Mouse (Mus musculus): ENCODE data around the gene Vsnl1.

The Vsnl1 gene

GRCm38 (mm10) chr12:11436497-11437265 is at the start of gene Vsnl1:
Gene Vsnl1 (minus strand): TSS chr12:11436613.
- DNase-seq (ENCODE audit: low spot score), result no peak

DNA sequence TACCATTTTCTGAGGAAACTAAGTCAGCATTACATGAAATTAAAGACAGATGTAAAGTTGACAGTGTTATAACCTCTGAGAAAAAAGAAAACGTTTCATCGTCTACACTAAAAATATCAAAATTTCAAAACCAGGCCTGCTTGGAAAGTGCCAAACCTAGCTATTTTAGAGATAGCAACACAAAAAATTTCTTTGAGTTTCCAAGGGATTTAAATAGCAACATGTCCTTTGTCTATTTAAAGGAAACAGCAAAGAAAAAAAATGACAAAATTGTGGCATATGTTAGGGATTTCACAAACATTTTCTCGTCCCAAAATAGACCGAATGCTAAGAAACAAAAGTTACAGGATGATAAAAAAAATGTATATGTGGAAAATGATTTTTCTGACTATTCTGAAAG is 20.2 kb upstream of the Vsnl1 start:
- DNase-seq (ENCODE audit: low spot score), result no peak

DNA sequence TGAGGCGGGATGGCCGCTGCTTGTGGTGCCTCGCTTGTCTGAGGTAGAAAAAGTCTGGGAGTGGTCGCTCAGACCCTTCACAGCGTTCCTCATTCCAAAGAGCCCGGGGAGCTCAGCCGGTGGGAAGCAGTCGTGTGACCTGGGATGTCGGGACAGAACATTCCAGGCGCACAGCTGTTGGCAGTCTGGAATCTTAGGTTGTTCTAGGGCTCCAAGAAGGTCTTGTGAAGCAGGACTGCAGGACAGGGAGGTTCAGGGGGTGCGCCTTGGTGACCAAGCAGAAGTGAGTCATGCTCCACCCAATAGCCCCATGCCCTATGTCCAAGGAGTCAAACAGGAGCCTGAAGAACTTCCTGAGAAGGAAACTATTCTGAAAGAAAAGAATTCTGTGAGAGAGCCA is 19.8 kb upstream of the Vsnl1 start:
- no peak for DNase-seq (ENCODE audit: low spot score)

DNA sequence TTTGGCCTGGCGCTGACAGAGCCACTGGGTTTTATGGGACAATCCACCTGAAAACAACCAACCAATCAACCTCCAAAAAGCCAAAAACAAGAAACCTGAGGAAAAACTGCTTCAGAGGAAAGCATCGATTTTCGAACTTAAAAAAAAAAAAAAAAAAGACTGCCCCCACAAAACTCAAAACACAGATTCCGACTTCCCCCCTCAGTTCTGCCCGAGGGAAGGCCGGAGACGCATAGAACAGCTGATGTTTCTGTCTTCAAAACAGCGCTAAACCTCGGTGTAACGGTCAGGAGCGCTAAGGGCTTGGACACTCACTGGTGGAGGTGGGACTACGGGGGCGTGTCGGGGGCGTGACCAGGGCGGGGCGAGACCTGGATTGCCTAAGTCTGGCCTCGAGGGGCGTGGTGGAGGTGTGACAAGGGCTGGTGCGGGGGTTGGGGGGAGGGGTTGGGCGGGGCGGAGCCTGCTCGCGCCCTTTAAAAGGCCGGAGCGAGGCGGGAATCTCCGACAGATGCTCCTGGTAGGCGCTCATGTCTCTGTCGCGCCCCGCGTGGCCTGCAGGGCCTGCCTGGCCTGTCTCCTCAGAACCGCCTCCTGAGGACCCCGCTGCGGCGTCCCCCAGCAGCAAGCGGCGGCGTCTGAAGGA is 19.3 kb upstream of the Vsnl1 start, which contains the start of gene Rad51ap2:
Rad51ap2 (plus strand) TSS at position 531 of the 646 bp plus-strand sequence.
- no peak for DNase-seq (ENCODE audit: low spot score)

- no peak for DNase-seq (ENCODE audit: low spot score)
These were observed 17.7 kb upstream of the Vsnl1 start for GRCm38 (mm10) chr12:11454146-11454545.

- DNase-seq (ENCODE audit: low spot score), result no peak
These were observed 1.6 kb upstream of the Vsnl1 start for GRCm38 (mm10) chr12:11437907-11438447.

DNA sequence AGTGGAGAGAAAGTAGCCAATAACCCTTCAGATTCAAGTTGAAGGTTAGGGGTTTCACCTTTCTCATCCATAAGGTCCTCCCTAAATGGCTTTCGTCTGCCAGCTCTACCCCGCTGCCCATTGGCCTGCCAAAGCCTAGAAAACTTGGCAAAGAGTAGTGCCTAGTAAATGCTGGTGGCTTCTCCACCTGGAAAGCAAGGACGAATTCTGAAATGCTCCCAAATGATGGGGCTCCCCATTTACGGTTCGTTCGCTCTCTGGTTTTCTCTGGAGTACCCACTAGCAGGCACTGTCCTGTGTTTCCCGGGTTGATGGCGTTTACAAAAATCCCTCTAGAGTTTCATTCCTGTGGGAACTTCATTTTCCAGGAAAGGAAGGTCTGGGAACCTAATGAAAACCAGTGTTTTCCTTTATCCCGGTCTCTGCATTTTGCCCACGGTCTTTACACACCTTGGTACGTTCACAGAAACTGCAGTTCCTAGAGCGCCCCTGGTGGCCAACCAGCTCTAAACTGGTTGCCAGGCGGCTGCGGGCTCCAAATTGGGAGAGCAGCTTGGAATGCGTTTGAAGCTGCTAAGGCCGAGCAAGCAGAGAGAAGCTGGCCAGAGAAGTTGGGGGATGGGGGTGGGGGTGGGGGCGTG is 973 bp upstream of the Vsnl1 start:
- DNase-seq (ENCODE audit: low spot score), result no peak

DNA sequence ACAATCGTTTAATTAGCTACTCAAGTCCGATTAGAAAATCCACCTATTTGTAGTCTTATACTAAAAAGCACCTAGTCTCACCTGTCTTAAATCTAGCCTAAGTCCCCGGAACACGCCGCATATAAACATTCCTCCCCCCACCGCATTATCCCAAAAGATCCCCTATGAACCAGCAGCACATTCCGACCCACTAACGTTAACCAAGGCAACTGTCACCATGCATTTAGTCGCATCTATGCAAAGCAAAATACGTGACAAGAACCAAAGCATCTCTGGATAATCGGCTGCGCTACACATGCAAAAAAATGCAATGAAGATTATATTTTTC is 426 bp downstream of the Vsnl1 start:
- no peak for DNase-seq (ENCODE audit: low spot score)

DNA sequence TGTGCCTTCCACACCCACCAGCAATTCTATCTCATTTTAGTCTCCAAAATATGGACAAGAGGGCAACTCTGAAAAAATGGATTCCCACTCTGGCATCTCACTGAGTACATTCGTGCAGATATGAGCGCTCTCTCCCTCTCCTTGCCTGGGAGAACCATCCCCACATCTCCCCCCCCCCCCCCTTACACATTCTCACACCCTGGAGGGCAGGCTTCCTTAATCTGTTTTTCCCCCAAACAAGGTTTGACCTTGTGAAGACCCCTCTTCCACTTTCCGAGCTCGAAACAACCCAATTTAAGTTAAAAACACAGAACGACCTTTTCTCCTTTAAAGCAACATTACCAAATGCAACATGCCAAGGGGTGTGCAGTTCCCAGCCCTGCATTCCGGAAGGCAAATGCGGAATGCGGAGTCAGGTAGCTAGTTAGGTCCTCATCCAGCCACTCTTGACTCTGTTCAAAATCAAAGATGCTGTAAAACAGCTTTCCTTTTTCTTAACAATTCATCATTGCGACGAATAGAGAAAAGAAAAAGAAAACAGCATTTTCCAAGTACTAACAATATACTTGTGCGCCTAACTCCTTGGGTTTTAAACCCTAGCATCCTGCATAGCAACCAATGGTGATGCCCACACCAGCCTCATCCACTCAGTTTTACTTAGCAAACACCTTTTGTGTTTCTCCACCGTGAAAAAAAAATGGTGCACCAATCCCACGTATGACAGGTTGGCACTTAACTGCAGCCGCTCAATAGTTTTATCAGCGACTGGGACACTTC is 979 bp downstream of the Vsnl1 start:
- no peak for DNase-seq (ENCODE audit: low spot score)

DNA sequence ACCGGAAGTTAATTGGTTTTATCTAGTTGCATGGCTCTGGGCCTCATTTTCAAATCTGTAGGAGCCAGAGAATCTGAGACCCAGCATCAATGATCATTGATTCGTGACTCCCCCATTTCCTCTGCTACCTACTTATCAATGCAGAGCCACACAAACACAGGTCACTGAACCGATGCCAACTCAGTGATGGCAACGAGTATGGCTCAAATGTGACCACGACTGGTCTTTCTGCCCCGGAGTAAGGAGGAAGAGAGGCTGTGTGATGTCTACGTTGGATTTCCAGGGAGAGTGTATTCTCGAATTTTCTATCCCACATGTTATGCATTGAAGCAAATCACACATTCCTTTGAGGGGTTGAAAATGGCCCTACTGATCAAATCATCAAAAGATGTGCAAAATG is 2.0 kb downstream of the Vsnl1 start:
- no peak for DNase-seq (ENCODE audit: low spot score)

DNA sequence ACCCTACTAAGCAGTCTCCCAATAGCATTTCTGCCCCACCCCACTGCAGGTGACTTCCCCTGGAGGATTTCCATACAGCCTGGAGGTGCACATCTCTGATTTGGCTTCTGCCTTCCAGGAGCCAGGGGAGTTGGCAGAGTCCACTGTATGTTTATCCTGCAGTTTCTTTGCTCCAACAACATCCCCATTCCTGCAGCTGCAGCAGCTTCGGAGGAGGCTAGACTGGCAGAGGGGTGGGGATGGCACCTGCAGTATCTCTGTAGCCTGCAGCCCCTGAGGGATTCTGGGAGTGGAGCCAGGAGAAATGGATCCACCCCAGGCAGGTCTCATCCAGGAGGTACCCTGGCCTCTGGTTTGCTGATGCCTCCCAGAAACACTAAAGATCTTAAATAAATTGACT is 2.7 kb downstream of the Vsnl1 start:
- no peak for DNase-seq (ENCODE audit: low spot score)

DNA sequence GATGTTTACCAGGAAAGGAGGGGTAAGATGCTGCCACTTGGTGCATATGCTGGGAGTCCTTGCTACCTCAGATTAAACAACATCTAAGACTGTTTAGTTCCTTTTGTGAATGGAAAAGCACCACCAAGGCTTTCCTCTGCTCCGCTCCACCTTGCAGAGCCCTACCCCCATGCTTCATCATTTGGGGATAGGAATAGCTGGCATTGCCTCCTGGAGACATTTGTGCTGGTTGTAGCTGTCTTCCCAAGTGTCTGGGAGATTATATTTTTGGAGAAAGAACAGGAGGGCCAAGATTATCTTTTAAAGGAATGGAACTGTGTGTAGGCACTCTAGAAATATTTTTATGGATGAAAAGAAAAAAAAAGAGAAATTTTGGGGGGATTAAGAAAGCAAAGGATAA is 3.3 kb downstream of the Vsnl1 start:
- no peak for DNase-seq (ENCODE audit: low spot score)

DNA sequence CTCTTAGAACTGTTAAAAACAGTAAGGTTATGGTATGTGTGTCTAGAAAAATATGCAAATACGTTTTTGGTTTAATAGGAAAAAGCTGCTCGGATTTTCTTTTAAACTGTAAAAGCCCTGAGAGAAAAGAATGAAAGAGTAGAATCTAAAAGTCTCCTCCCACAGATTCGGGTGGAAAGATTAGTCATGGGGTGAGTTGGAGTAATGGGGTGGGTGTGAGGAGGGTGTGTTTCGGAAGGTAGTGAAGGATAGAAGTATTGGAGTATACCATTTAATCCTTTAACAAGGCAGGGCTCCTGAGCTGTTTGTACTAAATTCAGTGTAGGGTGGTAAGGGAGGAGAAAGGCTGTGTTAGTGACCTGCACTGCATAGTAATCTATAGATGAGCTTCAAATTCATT is 9.0 kb downstream of the Vsnl1 start:
- DNase-seq (ENCODE audit: low spot score), result no peak

GRCm38 (mm10) chr12:11418112-11418511 is 18.3 kb downstream of the Vsnl1 start:
- no peak for DNase-seq (ENCODE audit: low spot score)

DNA sequence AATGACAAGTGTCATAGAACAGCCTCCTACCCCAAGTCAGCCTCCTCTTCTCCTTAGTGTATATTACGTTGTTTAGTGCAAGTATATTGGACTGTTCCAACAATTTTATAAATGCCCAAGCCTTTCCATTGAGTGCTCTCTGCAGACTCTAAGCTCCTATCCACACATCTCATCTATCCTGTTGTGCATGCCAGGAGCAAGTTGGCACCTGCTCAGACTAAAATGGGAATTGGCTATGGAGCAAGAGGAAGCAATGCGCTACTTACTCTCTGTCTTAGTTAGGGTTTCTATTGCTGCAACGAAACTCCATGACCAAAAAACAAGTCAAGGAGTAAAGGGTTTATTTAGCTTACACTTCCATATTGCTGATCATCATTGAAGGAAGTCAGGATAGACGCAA is 28.7 kb downstream of the Vsnl1 start:
- no peak for DNase-seq (ENCODE audit: low spot score)

DNA sequence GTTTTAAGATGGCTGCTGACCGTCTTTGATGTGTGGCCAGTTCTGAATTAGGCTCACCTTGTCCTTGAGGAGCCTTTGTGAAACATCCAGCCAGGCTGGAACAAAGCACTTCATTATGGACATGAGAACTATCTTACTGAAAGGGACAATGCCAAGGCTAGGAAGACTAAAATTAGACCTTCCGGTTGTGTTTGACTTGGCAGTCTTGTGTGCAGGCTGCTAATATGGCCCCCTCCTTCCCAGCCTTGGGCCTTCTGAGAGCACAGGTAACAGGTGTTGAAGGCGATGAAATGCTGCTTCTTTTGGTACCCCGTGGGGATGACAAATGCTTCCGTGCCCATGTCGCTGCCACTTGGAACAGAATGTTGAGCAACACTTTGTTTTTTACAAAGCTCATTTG is 37.6 kb downstream of the Vsnl1 start:
- no peak for DNase-seq (ENCODE audit: low spot score)

GRCm38 (mm10) chr12:11397029-11397428 is 39.4 kb downstream of the Vsnl1 start:
- no peak for DNase-seq (ENCODE audit: low spot score)

GRCm38 (mm10) chr12:11395470-11395869 is 40.9 kb downstream of the Vsnl1 start:
- DNase-seq (ENCODE audit: low spot score), result no peak

DNA sequence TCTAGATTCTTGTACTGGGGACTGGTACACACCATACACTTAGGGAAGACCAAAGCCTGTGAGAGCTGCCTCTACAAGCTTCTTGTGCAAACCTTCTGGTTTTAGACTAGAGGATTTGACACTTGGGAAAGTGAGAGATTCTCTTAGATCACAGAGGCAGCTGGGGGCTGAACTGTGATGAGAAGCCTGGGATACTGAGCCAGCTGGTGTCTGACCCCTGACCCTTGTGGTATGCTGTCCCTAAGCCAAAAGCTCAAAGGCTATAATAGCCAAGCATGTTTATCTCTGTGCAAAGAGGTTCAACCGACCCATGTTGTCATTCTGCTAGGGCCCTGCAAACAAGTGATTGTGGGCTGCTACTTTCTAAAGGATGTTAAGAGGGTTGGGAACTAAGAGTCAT is 43.9 kb downstream of the Vsnl1 start:
- no peak for DNase-seq (ENCODE audit: low spot score)

DNA sequence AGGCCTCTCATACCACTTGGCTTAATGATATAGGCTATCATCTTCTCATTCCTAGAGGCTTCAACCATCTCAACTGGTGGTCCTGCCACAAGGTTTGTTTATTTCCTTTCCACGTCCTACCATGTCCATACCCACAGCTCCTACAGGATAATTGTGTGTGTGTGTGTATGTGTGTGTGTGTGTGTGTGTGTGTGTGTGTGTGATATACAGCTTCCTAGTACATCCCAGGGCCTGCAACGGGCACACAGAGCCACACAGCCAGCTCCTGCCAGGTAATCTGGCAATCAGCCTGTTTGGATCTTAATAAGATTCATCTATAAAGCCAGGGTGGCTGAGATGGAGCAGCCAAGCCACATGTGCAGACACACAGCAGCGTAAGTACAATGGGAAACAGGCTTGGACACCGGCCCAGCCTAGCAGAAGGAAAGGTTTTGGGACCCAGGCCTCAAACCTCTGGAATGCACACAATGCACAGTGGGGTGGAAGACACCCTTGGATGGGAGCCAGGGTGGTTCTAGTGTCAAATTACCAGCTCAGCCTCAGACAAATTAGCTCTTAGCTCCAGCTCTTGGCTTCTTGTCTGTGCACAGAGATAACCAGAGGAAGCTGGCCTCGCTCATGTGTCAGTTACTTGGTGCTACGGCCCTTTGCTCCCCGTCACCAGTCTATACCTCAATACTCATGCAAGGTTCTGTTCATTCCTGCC is 45.0 kb downstream of the Vsnl1 start:
- DNase-seq (ENCODE audit: low spot score), result no peak

- no peak for DNase-seq (ENCODE audit: low spot score)
These were observed 47.3 kb downstream of the Vsnl1 start for GRCm38 (mm10) chr12:11389141-11389540.

DNA sequence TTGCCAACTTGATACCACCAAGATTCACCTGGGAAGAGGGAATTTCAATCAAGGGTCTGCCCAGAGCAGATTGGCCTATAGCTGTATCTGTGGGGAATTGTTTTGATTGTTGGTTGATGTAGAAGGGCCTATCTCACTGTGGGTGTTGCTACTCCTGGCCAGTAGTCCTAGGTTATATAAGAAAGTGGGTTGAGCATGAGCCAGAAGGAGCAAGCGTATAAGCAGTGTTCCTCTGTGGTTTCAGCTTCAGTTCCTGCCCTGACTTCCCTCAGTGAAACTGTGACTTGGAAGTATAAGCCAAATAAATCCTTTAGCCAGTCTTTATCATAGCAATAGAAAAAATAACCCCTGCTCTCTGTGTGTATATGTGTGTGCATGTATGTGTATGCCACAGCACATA is 51.7 kb downstream of the Vsnl1 start:
- no peak for DNase-seq (ENCODE audit: low spot score)
